Mouse (Mus musculus) midbrain, embryonic 16.5 days (tissue): Measurements from ENCODE around the gene Ntf3. TPM values are rescaled to one million over a fixed set of nuclear protein-coding genes. Genes with fewer than 3 reads are reported as not detected.

ENCODE experiments used
- ATAC-seq: fragments of 200-750 bp; cut with Nextera tagmentation; 2 replicates; pipeline ENCODE4 v1.8.0; 2017; ENCODE audit warnings: moderate TSS enrichment
- H3K27ac ChIP-seq: fragments of 300-500 bp; sonication (generic); 2 replicates; pipeline ENCODE4 v1.5.1; 2014; ENCODE audit warnings: mild to moderate bottlenecking, low read length, mixed read lengths
- H3K27me3 ChIP-seq: fragments of 300-500 bp; sonication (generic); 2 replicates; pipeline ENCODE4 v1.6.1; 2014; ENCODE audit warnings: low read depth, low read length, mixed read lengths; ENCODE audit not compliant: control insufficient read depth, insufficient read depth
- H3K36me3 ChIP-seq: fragments of 300-500 bp; sonication (generic); 2 replicates; pipeline ENCODE4 v1.6.1; 2014; ENCODE audit warnings: mild to moderate bottlenecking, low read length, moderate library complexity, mixed read lengths; ENCODE audit not compliant: control insufficient read depth, insufficient read depth
- H3K4me1 ChIP-seq: fragments of 300-500 bp; sonication (generic); 2 replicates; pipeline ENCODE4 v1.6.1; 2014; ENCODE audit warnings: mild to moderate bottlenecking, low read length, mixed read lengths; ENCODE audit not compliant: control insufficient read depth, insufficient read depth
- H3K4me2 ChIP-seq: fragments of 300-500 bp; sonication (generic); 2 replicates; pipeline ENCODE4 v1.6.1; 2014; ENCODE audit warnings: mild to moderate bottlenecking, low read length, mixed read lengths
- H3K4me3 ChIP-seq: fragments of 300-500 bp; sonication (generic); 2 replicates; pipeline ENCODE4 v1.5.1; 2014; ENCODE audit warnings: low read depth, mild to moderate bottlenecking, low read length, moderate library complexity, mixed read lengths
- H3K9ac ChIP-seq: fragments of 300-500 bp; sonication (generic); 2 replicates; pipeline ENCODE4 v1.6.1; 2014; ENCODE audit warnings: low read depth, low read length, mixed read lengths
- H3K9me3 ChIP-seq: fragments of 300-500 bp; sonication (generic); replicated peaks from 2 replicates; pipeline ENCODE4 v1.6.1; 2014; ENCODE audit warnings: mild to moderate bottlenecking, low read length, mixed read lengths; ENCODE audit not compliant: control insufficient read depth, poor library complexity, severe bottlenecking
- WGBS: fragments of 180-500 bp; shearing (Covaris S2); extraction: QIAGEN DNeasy Blood & Tissue Kit; methylation state at CpG from one replicate; pipeline ENCODE4 v1.1.7; 2014; 5-methylcytosine and 5-hydroxymethylcytosine counted together
- polyA plus RNA-seq: library from polyadenylated mRNA; unstranded; fragments of >200 nt; fragmentation: Nextera tagmentation; extraction: Ambion mirVana; gene quantifications from 2 replicates; pipeline ENCODE4 v1.2.1, GENCODE M21; 2015

Gene Ntf3
- polyA plus RNA-seq, 1 experiment from 2014 or later: 1.8 TPM

GRCm38 (mm10) chr6:126186116-126186515 is 19.4 kb upstream of the Ntf3 start:
- no peak overlapping the region for H3K4me3 ChIP-seq
- no peaks in the 10 kb centered on the region for H3K9me3 ChIP-seq
- no peaks in the 10 kb centered on the region for H3K4me1 ChIP-seq
- ATAC-seq: no peak
- no peak overlapping the region for H3K27ac ChIP-seq
- no peak overlapping the region for H3K4me2 ChIP-seq
- no peaks in the 10 kb centered on the region for H3K27me3 ChIP-seq
- 84% methylated on average over 1 of the region's 1 CpGs for WGBS
- no peaks in the 10 kb centered on the region for H3K36me3 ChIP-seq
- no peak overlapping the region for H3K9ac ChIP-seq

GRCm38 (mm10) chr6:126172071-126172470 is 5.4 kb upstream of the Ntf3 start:
- Histone ChIP-seq H3K4me2 (no peak overlapping the region), H3K27me3 (peaks cover 3% of the 10 kb centered on the region; the same call in 1 of the 2 replicates), H3K4me3 (no peak overlapping the region), H3K9ac (no peak overlapping the region), H3K4me1 (no peaks in the 10 kb centered on the region), H3K9me3 (no peaks in the 10 kb centered on the region), H3K27ac (no peak overlapping the region), H3K36me3 (no peaks in the 10 kb centered on the region)
- 86% methylated on average over 1 of the region's 1 CpGs for WGBS
- no peak for ATAC-seq

- peaks cover 9% of the 10 kb centered on the region for H3K4me1 ChIP-seq
- H3K9me3 ChIP-seq: no peaks in the 10 kb centered on the region
- no peak overlapping the region for H3K4me2 ChIP-seq
- H3K36me3 ChIP-seq: no peaks in the 10 kb centered on the region
- H3K27ac ChIP-seq: no peak overlapping the region
- H3K27me3 ChIP-seq: peaks cover 15% of the 10 kb centered on the region
- no peak for ATAC-seq
- WGBS: 85% methylated on average over 4 of the region's 4 CpGs
- H3K9ac ChIP-seq: no peak overlapping the region
- no peak overlapping the region for H3K4me3 ChIP-seq
Observed at GRCm38 (mm10) chr6:126170772-126171171, 4.1 kb upstream of the Ntf3 start.

GRCm38 (mm10) chr6:126167731-126168130 is 1.0 kb upstream of the Ntf3 start:
- no peak overlapping the region for H3K4me2 ChIP-seq
- no peaks in the 10 kb centered on the region for H3K36me3 ChIP-seq
- no peak overlapping the region for H3K4me3 ChIP-seq
- peaks cover 37% of the 10 kb centered on the region for H3K4me1 ChIP-seq
- peaks cover 38% of the 10 kb centered on the region for H3K27me3 ChIP-seq
- WGBS: 18% methylated on average over 3 of the region's 3 CpGs
- no peaks in the 10 kb centered on the region for H3K9me3 ChIP-seq
- H3K9ac ChIP-seq: no peak overlapping the region
- H3K27ac ChIP-seq: no peak overlapping the region
- no peak for ATAC-seq

GRCm38 (mm10) chr6:126167208-126167590 is 489 bp upstream of the Ntf3 start:
- 6% methylated on average over 6 of the region's 6 CpGs for WGBS
- peaks cover 43% of the 10 kb centered on the region for H3K27me3 ChIP-seq
- H3K27ac ChIP-seq: no peak overlapping the region
- no peak overlapping the region for H3K9ac ChIP-seq
- H3K4me2 ChIP-seq: peak overlapping the region; percentile 61
- no peak for ATAC-seq
- H3K4me1 ChIP-seq: peaks cover 42% of the 10 kb centered on the region
- no peaks in the 10 kb centered on the region for H3K36me3 ChIP-seq
- H3K9me3 ChIP-seq: no peaks in the 10 kb centered on the region
- peak overlapping the region; percentile 33 for H3K4me3 ChIP-seq

GRCm38 (mm10) chr6:126165591-126166155 is 1.0 kb downstream of the Ntf3 start:
- Histone ChIP-seq H3K27ac (no peak overlapping the region), H3K4me1 (peaks cover 45% of the 10 kb centered on the region), H3K36me3 (no peaks in the 10 kb centered on the region), H3K9ac (no peak overlapping the region), H3K27me3 (peaks cover 55% of the 10 kb centered on the region), H3K4me3 (no peak overlapping the region), H3K4me2 (peak overlapping the region; percentile 9; the same call in 1 of the 2 replicates), H3K9me3 (no peaks in the 10 kb centered on the region)
- ATAC-seq: no peak
- WGBS: 5% methylated on average over 17 of the region's 17 CpGs

GRCm38 (mm10) chr6:126164781-126165180 is 1.9 kb downstream of the Ntf3 start:
- Histone ChIP-seq H3K27me3 (peaks cover 55% of the 10 kb centered on the region), H3K27ac (no peak overlapping the region), H3K4me2 (peak overlapping the region; percentile 71), H3K4me3 (peak overlapping the region; percentile 37), H3K4me1 (peaks cover 45% of the 10 kb centered on the region), H3K9ac (no peak overlapping the region; the same call in 1 of the 2 replicates), H3K36me3 (no peaks in the 10 kb centered on the region), H3K9me3 (no peaks in the 10 kb centered on the region)
- WGBS: under 1% methylated on average over 27 of the region's 27 CpGs
- no peak for ATAC-seq

- Histone ChIP-seq H3K9me3 (no peaks in the 10 kb centered on the region), H3K9ac (peak overlapping the region; percentile 1; the same call in 1 of the 2 replicates), H3K27me3 (peaks cover 55% of the 10 kb centered on the region), H3K4me3 (peak overlapping the region; percentile 37), H3K27ac (no peak overlapping the region), H3K36me3 (no peaks in the 10 kb centered on the region), H3K4me1 (peaks cover 45% of the 10 kb centered on the region), H3K4me2 (peak overlapping the region; percentile 71)
- ATAC-seq: peak; percentile 22; the same call in 1 of the 2 replicates
- under 1% methylated on average over 41 of the region's 41 CpGs for WGBS
Observed at GRCm38 (mm10) chr6:126163861-126164755, 2.6 kb downstream of the Ntf3 start.

- H3K9ac ChIP-seq: peak overlapping the region; percentile 40
Observed at GRCm38 (mm10) chr6:126163181-126163621, 3.5 kb downstream of the Ntf3 start.

More at GRCm38 (mm10) chr6:126163181-126163621, 3.5 kb downstream of the Ntf3 start:
- Histone ChIP-seq H3K9me3 (peaks cover 3% of the 10 kb centered on the region; the same call in 1 of the 2 replicates), H3K27ac (no peak overlapping the region), H3K4me2 (peak overlapping the region; percentile 71), H3K36me3 (no peaks in the 10 kb centered on the region), H3K4me3 (peak overlapping the region; percentile 37), H3K4me1 (peaks cover 45% of the 10 kb centered on the region), H3K27me3 (peaks cover 55% of the 10 kb centered on the region)
- peak; percentile 37; the same call in 1 of the 2 replicates for ATAC-seq
- 0% methylated on average over 25 of the region's 25 CpGs for WGBS
